Mouse (Mus musculus): Measurements from ENCODE around the gene Bfsp1. TPM values are rescaled to one million over a fixed set of nuclear protein-coding genes. Genes with fewer than 3 reads are reported as not detected.

Bfsp1 gene
- polyA plus RNA-seq, 2 experiments from 2014 or later, result not detected

- ATAC-seq, result no peak
Measured at GRCm38 (mm10) chr2:143852295-143853275, 10.4 kb downstream of the Bfsp1 start.

GRCm38 (mm10) chr2:143851354-143852221 is 11.4 kb downstream of the Bfsp1 start:
- ATAC-seq, result no peak

DNA sequence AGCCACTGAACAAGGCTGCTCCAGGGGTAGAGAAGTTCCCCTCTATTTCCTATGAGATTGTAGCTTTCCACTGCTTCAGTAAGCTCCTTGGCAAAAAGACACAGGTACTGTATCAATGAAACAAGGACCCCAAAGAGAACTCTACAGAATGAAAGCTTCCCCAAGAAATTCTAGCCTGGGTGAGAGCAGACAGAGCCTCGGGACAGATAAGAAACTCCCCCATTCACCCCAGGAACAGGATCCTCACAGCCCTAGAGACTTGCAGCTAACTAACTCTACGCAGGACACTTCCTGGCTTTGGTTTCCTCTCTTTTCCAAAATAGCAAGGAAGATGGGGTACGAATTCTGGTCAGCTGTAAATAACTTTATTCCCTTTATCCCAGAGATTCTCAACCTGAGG is 15.7 kb downstream of the Bfsp1 start:
- ATAC-seq, result no peak

- ATAC-seq, result no peak
Measured at GRCm38 (mm10) chr2:143846799-143847198, 16.2 kb downstream of the Bfsp1 start.

DNA sequence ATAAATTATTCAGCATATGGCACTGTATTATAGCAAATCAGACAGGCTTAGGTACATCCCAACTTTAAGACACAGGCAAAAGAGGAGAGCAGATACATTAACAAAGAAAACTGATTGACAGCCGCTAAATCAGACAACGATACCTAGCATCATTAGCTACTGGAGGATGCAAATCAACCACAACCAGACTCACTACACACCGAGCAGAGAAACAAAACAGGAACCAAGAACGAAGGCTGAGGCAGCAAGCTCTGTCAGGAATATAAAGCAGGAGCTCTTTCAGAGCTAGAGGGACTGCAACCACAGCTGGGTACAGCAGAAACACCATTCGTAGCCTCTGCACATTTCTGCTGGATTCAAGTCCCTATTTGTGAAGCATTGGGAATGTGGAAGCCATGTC is 18.2 kb downstream of the Bfsp1 start:
- ATAC-seq, result no peak

GRCm38 (mm10) chr2:143841536-143841935 is 21.4 kb downstream of the Bfsp1 start:
- ATAC-seq, result no peak

DNA sequence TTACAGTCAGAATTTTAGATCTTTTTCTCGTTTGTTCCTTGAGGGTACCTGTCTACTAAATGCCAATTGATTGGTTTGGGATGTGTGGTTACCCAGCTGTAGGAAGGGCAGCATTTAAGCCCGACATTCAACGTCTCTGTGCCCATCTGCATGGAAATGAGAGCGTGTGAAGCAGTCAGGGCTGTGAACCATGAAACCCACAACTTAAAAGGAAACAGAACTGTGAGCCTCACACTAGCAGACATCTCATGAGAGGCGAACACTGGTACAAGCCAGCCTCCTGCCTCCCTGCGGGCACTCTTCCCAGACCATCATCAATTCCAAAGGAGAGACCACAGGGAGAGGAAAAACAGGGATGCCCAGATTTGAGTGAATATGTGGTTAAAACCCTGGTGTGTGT is 22.1 kb downstream of the Bfsp1 start:
- no peak for ATAC-seq

- ATAC-seq, result peak; percentile 70
Measured at GRCm38 (mm10) chr2:143839458-143839857, 23.5 kb downstream of the Bfsp1 start.

DNA sequence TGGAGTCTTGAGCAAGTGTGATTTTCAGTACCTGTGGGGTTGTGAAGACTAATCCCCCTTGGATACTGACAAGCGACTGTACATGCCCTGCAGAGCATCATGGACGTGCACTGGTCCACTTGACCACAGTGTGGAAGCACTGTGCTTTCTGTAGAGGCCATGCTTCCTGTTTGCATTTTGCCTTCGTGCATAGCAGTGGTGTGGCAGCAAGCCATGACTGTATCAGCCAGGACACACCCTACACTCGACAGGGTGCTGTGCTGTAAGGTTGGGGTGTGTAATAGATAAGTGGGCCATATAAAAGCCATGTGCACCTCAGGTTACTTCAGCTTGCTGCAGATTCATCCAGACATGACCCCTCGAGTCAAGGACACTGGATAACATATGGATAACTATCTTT is 24.3 kb downstream of the Bfsp1 start:
- peak; percentile 53 for ATAC-seq

GRCm38 (mm10) chr2:143837291-143837701 is 25.7 kb downstream of the Bfsp1 start:
- peak; percentile 70 for ATAC-seq

GRCm38 (mm10) chr2:143835820-143836219 is 27.2 kb downstream of the Bfsp1 start:
- no peak for ATAC-seq

DNA sequence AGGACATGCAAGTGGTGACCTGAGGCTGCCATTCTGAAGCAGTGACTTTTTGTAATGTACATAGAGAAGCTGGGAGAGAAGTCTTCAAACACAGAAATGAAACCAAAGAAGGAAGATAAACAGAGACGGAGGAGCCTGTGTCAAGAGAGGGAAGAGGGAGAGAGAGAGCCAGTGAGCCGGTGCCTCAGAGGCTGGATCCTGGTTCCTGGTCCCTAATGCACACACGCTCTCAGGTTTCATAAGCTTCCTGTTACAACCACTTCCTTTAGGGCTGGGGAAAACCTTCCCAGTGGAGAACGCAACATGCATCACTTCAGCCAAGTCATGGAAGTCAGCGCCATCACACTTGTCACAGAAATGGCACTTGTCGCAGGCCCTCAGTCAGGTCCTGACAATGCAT is 28.9 kb downstream of the Bfsp1 start:
- no peak for ATAC-seq

GRCm38 (mm10) chr2:143832721-143833120 is 30.3 kb downstream of the Bfsp1 start:
- ATAC-seq, result no peak

DNA sequence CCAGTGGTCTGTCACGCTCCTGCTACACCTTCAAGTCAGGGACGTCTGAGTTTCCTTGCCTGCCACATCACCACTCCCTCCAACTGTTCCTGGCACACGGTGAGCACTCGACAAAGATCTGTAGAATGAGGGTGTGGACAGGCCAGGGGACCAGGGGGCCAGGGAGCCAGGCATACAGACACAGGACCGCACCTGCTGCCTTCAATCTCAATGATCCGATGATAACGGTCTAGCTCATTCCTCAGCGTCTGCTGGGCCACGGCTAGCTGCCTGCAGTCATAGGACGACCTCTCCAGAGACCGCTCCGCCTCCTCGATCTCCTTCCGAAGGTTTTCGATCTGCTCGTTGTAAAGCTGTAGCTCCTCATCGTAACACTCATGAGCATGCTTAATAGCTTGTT is 31.3 kb downstream of the Bfsp1 start:
- ATAC-seq, result no peak

GRCm38 (mm10) chr2:143813461-143813860 is 49.5 kb downstream of the Bfsp1 start:
- ATAC-seq, result no peak

DNA sequence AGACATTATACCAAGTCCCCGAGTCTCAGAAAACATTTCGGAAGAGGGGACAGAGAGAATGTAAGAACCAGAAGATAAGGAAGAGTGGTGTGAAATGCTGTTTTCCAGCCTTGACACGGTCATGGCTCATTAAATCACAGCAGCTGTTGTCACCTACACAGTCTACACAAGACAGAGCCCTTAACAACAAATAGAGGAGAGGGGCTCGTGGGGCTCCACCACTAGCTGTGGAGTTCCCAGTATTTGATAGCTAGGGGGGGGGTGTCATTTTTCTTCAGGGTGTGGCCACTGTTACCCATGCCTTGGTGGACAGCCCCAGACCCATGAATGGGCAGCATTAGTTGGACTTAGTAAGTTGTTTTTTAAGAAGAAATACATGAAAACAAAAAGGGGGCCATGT is 50.7 kb downstream of the Bfsp1 start:
- ATAC-seq, result no peak

GRCm38 (mm10) chr2:143808789-143809188 is 54.2 kb downstream of the Bfsp1 start:
- ATAC-seq, result no peak

- ATAC-seq, result no peak
Measured at GRCm38 (mm10) chr2:143806924-143807664, 55.9 kb downstream of the Bfsp1 start.

DNA sequence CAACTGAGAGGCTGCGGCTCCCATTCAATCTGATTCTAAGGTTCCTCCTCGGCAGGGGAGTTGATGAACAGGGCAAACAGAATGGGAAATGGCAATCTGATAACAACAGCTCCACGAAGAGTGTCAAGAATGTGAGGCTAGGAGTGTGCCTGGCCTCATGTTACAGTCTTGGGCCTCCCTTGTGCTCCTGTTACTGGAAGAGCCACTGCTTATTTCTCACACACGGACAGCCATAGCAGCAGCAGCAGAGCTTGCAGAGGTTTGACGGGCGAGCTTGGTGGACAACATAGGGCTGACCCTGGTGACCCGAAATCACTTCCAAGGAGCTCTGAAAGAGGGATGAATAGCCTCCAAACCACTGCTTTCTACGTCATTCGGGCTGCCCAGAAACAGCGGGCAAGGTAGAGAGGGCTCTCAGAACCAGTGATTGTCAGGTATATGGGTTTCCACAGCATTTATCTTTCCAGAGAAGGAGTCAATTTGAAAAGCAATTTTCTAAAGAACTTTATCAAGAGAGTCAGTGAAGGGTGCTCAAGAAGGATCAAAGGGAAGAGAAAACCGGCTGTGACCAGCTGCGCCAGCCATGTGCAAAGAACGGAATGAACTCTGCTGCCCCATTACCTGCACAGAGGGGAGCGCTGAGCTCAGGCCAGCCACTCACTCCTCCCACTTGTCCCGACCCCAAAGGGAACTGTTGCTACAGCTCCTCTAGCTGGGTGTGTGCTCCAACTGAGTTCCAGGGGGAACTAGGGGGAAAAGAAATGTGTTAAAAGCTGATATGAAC is 56.6 kb downstream of the Bfsp1 start:
- ATAC-seq, result no peak

- no peak for ATAC-seq
Measured at GRCm38 (mm10) chr2:143801097-143801496, 61.9 kb downstream of the Bfsp1 start.

DNA sequence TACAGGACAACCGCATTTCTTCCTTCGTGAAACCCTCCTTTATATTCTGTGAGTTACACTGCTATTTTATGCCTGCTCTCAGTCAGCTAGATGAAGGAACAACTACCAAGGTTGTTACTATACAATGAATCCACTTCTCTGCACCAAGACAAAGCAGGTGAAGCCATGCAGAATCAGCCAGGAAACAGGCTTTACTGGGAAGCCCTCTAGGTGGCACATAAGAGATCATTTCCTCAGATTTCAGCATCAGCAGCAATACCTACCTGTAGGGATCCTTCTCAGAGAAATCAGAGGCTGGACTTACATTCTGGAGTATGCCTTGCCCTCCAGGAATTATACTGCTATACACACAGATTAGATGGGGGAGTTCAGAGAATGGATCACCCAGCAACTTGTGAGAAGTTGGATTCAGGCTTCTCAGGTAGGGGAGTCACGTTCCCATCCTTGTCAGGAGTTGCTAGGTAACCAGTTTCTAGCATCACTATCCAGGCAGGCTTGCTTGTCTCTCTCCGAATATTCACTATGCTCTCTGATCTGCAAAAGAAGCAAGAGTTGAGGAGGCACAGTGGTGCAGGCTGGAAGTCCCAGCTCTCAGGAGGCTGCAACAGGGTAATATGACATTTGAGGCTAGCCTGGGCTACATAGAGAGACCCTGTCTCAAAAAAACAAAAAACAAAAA is 66.5 kb downstream of the Bfsp1 start:
- ATAC-seq, result no peak

Measured in CD4-positive, CD25-positive, alpha-beta regulatory T cell, adult 4 months (primary cell).